Mouse (Mus musculus) cerebellum, postnatal 10 days (tissue): ENCODE data around the gene Wasf3.

Source experiments
- DNase-seq, 2 experiments: peaks; one replicate each; pipeline ENCODE4 v3.0.0; 2021; ENCODE audit warnings: mixed read lengths in 2 of 2

Gene Wasf3

DNA sequence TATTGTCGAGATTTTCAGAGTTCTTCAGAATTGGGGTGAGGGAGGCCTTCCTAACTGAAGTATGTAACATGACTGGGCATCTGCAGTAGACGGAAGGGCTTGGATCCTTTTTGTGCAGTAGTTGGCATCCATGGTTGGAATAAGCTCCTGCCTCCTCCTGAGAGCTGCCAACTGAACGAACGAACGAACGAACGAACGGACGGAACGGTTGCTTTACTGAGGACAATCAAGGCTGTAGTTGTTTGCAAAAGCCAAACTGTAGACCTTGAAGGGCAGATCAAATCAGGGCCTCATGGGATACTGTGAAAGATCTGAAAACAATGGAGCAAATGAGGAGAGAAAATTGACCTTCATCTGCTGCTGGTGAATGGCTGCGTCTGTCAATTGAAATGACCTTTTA is 17.5 kb downstream of the Wasf3 start:
- peak; percentile 55 to 59 for DNase-seq

DNA sequence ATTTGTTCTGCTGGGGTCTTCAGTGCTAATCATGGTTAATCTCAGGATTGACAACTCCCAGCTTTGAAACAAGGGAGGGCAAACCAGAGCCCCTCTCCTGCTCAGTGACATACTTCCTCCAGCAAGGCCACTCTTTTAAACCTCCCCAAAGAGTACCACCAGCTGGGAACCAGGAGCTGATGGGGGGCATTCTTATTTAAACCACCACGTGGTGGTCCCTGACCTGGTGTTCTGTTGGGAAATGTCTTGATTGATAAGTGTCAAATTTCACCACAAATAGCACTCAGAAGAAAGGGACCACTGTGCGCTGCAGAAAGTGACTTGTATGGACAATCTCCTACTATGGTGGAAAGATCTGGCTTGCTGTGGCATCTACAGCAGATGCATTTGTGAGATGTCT is 19.1 kb downstream of the Wasf3 start:
- DNase-seq = no peak

- no peak for DNase-seq
Measured at GRCm38 (mm10) chr5:146406133-146406532, 21.3 kb downstream of the Wasf3 start.

- DNase-seq = no peak
Measured at GRCm38 (mm10) chr5:146407791-146408190, 23.0 kb downstream of the Wasf3 start.

- peak; percentile 39 to 53 for DNase-seq
Measured at GRCm38 (mm10) chr5:146408604-146409003, 23.8 kb downstream of the Wasf3 start.

DNA sequence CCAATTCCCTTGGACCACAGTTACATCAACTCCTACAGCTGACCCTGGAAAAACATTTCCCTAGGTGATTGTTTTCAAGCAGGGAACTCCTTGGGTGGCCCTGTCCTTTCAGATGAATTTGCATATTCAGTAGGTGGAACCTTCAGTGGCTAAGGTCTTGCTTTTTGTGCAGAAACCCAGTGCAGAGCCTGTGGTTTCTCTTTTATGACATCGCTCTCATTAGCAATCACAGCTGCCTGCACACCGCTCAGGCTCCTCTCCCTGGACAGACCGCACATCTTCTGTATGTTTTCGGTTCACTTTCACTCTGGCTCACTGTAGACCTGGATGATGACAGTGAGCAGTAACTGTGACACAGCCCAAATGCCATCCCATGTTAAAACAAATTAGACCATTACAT is 26.0 kb downstream of the Wasf3 start:
- DNase-seq = no peak

DNA sequence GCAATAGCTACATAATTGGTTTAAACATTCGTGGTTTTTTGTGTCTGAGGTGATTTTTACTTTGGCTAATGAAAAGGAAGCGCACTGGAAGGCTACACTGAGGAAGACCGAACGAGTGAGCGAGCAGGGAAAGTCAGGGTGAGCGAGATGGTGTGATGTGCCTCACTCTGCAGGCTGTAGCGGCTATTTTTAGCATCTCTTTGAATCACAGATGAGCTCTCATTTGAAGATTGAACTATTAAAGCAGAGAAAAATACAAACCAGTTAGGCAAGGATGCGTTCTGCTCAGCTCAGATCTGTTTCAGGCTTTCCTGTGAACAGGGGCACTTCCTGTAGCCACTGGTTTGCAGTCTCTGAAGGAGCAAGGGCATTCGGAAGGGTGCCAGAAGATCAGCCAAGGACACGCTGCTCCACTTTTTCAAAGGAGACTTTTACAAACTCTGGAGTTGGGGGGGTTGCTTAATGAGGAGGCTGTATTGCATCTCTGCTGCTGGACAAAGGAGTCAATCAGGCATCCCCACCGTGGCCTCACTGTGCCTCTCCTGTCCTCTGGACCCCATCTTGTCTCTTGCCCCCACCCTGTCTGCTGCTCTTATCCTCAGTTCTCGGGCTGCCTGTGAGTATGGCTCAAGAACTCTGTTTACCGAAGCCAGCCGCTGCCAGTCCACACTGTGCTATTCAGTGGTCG is 28.1 kb downstream of the Wasf3 start:
- DNase-seq = peak; percentile 69 to 70

GRCm38 (mm10) chr5:146414611-146415010 is 29.8 kb downstream of the Wasf3 start:
- no peak for DNase-seq

DNA sequence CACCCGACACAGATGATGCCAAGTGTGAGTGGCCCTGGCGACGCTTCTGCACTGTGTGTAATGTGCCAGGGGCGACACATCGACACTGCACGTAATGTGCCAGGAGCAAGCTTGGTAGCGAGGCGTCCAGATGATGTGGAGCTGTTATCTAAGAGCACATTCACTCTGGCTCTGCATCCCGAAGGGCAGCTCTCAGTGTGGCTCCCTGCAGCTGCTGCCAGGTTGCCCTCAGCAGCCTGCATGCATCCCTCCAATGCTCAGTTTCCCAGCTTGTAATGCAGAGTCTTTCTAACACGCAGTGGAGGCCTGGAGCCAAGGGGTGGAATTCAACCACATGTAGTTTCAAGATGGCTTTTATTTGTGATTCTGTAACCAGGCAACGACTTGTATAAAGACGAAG is 30.4 kb downstream of the Wasf3 start:
- DNase-seq = peak in 1 of 2 experiments; percentile 33

DNA sequence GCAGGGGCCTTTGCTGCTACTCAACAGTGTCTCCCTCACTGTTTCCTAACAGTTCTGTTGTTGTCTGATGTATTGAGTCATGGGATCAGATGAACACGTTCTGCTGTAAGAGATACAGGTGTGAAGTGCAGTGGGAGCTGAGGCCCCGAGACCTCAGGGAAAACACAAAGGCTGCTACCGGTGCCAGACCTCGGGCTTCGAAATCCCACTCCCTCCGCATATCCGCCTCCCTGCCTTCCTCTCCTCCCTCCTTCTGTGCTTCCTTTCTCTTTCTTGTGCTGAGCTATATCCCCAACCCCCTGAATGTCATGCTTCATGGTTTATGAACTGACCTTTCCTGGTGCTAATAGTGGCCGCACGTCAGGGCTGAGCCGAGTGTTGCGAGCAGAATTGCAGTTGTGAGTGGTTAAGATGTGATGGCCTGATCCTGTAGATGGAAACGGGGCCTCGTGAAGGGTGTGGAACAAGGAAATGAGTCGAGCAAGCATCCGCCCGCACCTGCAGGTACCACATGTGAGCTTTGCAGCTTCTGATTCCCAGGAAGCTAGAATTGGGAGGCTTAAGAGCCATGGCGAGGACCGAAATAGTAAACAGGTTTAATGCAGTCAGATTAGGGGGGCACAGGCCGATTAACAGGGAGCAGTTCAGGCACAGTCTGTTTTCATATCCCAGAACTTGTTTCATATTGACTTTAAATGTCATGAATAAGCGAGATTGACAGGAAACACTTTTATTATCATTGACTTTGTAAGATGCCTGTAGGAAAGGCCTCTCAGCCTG is 31.7 kb downstream of the Wasf3 start:
- no peak for DNase-seq

DNA sequence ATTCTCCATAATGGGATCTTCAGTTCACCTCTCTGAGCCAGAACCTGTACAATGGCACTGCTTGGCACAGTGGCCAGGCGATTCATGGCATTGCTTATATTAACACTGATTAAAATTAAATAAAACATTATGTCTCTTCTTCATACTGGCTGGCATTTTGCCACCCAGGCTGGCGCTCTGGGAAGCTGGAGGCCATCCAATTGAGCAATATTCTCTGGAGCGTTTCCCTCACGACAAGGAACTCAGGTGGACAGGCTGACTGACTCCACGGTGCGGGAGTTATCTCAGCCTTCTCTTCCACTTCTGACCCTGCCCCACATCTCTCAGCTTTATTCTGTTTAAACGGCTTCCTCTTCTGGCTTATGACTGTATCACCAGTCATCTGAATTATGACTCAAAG is 33.3 kb downstream of the Wasf3 start:
- DNase-seq = peak; percentile 83 to 87

GRCm38 (mm10) chr5:146420081-146420480 is 35.3 kb downstream of the Wasf3 start:
- DNase-seq = peak; percentile 61 to 73

- DNase-seq = peak; percentile 70 to 79
Measured at GRCm38 (mm10) chr5:146424711-146425326, 40.0 kb downstream of the Wasf3 start.

- DNase-seq = peak; percentile 80 to 88
Measured at GRCm38 (mm10) chr5:146425656-146426055, 40.9 kb downstream of the Wasf3 start.

DNA sequence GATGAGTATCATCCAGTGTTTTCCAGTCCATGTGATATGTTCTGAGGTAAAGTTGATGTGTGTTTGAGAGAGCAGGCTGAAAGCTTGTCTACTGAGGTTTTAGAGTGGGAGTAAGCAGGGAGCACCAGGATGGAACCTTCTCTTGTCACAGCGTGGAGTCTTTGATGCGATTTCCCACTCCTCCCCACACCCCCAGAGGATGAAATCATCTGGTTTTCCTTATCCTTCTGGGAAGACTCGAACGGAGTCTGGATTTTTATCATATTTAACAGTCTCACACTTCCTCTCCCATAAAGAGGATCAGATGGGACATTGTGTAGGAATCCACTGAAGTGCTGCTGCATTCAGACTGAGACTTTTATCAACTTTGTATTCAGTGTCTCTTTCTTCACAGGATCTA is 43.3 kb downstream of the Wasf3 start:
- peak in 1 of 2 experiments; percentile 8 for DNase-seq

GRCm38 (mm10) chr5:146431821-146432220 is 47.0 kb downstream of the Wasf3 start:
- DNase-seq = peak in 1 of 2 experiments; percentile 42

DNA sequence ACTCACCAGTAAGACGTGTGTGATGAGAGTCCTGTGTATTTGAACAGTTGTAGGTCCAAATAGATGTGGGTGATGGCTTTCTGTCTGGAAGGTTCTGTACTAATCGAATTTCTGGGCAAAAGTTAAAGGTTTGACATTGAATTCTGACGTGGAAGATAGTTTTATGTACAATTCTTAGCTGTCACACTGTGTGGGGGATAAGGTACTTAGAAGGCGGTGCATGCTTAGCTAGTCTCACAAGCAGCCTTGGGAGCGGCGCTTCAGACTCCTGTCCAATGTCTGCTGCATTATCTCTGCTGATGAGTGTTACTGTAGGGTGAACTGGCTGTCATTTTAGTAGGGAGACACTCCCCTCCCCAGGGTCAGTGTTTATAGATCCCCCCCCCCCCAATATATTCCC is 47.7 kb downstream of the Wasf3 start:
- no peak for DNase-seq

DNA sequence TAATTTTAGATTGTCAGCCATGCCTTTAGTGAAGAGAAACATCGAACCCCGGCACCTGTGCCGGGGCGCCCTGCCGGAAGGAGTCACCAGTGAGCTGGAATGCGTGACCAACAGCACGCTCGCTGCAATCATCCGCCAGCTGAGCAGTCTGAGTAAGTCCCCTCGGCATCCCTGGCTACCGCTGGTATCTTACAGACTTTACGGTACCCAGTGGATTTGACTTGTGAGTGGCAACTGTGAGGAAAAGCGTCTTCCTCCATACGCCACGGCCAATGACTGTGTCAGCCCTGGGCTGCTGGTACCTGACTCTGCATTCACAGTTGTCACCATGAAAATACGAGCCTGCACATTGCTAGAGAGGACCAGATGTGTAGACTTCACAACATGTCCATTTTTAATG is 50.5 kb downstream of the Wasf3 start:
- no peak for DNase-seq

DNA sequence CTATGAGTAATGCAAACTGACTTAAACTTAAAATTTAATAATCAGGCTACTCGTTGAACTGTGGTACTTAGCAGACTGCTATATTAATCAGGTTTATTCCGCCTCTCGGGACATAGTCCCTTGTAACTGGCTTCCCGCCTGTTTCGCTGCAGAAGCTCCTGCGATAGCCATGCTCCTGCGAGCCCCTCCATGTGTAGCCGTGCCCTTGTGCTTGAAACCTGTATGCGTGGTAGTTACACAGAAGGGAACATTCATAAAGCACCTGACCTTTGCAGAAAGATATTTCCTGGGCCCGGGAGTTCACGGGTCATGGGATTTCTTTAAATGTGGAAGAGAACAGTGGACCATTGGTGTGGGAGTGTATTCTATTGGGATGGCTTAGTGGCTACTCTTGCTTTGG is 52.0 kb downstream of the Wasf3 start:
- no peak for DNase-seq

- no peak for DNase-seq
Measured at GRCm38 (mm10) chr5:146439152-146439781, 54.5 kb downstream of the Wasf3 start.

GRCm38 (mm10) chr5:146440273-146440672 is 55.5 kb downstream of the Wasf3 start:
- DNase-seq = peak in 1 of 2 experiments; percentile 52

DNA sequence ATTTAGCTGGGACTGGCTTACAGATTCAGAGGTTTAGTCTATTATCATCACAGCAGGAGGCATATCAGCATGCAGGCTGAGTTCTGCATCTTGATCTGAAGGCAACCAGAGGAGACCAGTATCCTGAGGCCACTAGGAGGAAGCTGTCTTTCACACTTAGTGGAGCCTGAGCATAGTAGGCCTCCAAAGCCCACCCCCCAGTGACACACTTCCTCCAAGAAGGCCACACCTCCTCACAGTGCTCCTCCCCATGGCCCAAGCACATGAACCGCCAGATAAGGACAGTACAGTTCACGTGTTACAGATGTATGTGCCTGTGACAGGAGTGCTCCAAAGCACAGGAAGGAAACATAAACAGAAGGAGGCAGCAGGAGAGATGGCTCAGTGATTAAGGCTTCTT is 58.0 kb downstream of the Wasf3 start:
- no peak for DNase-seq

DNA sequence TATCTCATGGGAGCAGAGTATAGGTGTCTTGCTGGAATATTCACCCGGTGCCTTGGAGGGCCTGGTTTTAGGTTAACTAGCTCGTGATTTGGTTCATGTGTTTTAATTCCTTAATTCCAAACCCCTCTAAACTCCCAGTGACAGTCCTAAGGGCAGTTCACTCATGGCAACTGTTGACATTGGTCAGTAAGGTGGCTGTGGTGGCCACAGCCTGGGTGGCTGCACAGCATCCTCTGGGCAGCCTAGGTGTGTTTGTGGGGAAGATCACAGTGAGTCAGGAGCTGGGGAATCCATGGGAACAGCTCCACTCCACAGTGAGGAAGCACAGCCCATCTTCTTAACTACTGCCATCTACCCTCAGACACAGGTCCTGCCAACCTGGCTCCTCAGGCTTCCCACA is 61.8 kb downstream of the Wasf3 start:
- DNase-seq = no peak
